Mouse (Mus musculus) urinary bladder, adult 2 months (tissue): Measurements from ENCODE around the gene Asxl1. TPM values are rescaled to one million over a fixed set of nuclear protein-coding genes. Genes with fewer than 3 reads are reported as not detected.
A peak's percentile ranks its signal among the peaks of the same experiment; 100 is the strongest.

Experiments
- DNase-seq: peaks from one replicate; pipeline ENCODE4 v3.0.0; 2022; ENCODE audit warnings: low spot score
- polyA plus RNA-seq: library from polyadenylated mRNA; depleted of rRNA; stranded (reverse); fragments of >200 nt; gene quantifications from 2 replicates; pipeline ENCODE4 v1.2.3, GENCODE M21; 2012; rRNA removed

Gene Asxl1
- 14.5 and 19.3 TPM in 2 replicates for polyA plus RNA-seq

DNA sequence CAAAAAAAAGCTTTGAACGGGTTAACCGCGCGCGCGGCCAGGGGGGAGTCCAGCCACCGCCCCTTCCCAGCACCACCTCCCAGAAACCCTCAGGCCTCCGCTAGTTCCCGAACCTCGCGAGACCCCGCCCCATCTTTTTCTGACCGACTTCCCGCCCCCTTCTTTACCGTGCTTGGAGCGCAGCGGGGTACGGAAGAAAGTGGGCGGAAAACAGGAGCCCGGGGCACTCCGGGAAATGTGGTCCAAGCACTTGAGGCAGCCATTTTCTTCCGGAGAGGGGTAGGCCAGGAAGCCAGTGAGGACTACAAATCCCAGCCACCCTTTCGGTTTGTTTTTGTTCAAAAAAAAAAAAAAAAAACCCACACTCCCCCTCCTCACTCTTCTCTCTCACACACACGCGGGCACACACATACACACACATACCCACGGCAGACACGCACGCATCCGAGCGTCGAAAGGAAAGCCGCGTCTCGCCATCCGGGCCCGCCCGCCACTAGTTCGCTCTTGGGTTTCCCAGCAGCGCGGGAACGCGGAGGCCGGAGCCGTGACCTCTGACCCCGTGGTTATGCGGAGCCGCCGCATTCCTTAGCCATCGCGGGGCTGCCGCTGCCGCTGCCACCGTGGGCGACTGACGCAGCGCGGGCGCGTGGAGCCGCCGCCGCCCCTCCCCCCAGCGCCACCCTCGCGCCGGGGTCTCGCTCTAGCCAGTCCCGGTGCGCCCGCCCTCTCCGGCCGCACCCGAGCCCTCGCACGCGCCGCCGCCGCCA, at the start of gene Asxl1:
Gene Asxl1 (plus strand): TSS at position 376 of the 767 bp plus-strand sequence.
- DNase-seq, result peak; percentile 82

DNA sequence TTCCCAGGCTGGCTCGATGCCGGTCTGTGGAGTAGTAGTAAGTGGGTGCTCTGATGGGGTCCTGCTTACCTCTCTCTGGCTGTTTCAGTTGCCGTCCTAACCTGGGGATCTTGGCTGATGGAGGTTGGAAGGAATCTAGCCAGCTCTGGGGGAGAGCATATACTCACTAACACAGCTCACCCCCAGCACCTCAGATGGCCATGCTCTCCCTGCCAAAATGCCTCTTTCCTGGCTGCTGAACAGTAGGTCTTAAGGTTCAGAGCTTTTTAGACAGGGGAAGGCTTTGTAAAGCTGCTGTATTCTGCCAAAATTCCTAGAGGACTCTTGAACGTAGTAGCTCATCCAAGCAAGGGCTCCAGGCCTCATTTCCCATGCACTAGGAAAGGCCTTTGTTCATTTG, 47.9 kb upstream of the Asxl1 start:
- no peak for DNase-seq

DNA sequence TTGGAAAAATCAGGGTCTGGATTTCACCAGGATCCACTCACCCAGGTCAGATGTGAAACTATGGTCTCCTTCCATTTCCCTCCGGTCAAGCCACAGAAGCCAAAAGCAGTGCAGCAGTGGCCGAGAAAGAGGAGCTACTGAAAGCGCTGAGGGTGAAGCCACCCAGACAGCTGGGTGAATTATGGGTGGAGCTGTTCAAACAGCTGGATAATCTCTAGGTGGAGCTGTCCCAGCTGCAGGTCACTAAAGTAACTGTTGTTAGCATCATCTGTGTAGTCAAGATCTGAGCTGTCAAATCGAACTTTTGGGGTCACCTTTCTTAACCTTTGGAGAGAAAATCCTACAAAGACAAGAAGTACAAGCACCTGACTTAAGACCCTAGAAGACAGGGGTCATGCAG, 47.2 kb upstream of the Asxl1 start:
- no peak for DNase-seq

DNA sequence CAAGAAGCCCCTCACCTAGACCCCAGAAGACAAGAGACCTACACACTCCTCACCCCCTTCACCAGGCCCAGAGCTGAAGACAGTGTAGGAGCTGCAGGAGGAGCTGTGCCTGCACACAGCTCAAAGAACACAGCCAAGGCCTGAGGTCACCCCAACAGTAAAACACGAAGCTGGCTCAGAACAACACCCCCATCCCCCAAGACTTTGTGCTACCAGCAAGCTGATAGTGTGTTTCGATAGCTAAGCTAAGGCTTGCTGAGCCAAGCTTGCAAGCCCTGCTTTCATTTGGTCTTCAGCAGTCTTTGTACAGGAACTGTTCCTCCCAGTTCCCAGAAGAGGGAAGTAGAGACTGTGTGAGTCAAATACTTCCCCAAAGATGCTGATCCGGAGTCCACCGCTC, 46.8 kb upstream of the Asxl1 start:
- DNase-seq, result no peak

DNA sequence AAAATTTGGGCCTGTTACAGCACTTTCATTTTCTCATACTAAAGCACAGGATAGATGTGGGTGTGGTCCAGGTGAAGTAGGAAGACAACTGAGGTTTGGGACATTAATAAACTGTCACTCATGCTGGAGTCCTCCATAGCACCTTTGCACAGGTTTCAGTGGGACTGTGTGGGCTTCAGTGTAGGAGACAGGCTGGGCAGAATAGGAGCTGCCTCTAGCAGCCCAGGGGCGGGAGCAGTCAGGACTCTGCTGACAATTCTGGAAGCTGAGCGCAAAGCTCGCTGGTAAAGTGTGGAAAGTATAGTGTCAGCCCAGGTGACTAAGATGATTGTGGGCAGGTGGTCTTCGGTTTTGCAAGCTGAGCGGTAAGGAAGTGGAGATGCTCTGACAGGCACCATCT, 44.5 kb upstream of the Asxl1 start:
- no peak for DNase-seq

DNA sequence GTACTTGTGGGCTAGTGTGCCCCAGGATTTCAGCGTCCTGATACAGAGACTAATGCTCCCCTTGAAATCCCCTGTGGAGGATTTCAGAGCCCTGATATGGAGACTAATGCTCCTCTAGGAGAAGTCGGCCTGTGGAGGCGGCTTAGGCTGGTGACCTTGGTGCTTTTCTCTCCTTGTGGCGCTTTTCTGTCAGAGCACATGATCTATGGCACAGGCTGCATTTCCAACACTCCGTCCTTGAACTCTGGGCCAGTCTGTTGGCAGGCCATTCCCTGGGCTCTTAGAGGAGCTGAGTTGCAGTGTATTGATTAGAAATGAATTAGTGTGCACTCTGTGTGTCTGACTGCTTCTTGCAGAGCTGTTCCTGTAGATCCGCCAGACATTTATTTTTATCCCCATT, 40.4 kb upstream of the Asxl1 start:
- no peak for DNase-seq

DNA sequence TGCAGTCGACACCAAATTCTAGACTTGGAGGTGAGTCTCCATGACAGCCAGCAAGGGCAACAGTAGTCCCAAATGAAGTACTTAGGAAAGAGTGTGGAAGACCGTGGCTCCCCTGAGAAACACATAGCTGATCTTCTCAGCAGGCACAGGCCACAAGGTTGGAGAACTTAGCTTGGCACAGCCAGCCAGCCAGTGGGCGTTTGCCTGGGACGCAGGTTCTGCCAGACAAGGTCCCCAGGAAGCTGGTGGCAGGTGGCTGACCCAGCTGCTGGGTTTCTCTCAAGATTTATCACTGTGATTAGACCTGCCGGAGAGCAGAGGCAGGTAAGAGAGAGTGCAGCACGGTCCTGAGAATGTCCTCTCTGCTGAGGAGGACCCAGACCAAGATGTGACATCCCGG, 37.0 kb upstream of the Asxl1 start:
- DNase-seq, result no peak

DNA sequence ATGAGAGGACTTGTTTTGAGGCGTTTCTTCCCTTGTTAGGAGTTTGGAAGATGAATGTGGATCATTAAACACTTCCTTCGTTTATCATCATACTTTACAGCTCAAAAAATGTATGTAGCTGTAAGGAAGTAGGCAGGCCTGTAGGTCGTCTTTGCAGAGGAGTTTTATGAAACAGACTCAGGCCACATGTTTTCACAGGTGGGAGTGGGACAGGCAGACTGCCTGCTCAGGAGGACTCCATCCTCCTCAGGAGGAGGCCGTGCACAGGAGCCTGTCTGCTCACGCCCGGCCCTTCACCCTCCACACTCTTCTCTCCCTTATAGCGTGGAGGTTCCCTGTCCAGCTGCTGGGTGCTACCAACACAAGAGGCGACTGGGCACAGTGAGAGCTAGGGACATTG, 36.5 kb upstream of the Asxl1 start:
- DNase-seq, result no peak

DNA sequence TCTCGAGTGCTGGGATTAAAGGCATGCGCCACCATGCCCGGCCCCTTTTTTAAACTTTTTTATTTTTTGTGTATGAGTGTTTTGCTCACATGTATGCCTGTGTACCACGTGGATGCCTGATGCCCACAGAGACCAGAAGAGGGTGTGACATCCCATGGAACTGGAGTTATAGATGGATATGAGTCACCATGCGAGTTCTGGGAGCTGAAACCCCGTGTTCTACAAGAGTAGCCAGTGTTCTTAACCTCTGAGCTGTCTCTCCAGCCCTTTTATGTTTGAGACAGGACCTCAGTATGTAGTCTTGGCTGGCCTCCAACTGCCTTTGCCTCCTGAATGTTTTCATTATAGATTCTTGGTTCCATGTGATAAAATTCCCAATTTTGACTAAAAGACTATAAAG, 35.4 kb upstream of the Asxl1 start:
- no peak for DNase-seq

DNA sequence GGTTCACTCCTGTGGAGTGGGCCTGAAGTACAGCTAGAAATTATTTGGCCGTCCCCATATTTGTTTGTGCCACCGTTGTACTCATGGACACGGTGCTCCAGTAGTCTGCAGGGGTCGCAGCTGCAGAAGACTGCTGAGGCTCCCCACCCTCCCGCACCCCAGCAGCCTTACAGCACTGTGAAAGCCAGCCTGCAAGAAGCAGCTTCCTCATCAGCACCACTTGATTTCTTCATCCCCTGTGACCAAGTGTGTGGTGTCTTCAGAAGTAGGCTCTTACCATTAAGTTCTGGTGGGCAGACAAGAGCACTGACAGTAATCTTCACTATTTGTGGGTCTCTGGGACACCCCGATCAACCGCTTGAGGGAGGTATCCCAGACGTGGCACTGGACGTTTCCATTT, 32.7 kb upstream of the Asxl1 start:
- DNase-seq, result no peak

DNA sequence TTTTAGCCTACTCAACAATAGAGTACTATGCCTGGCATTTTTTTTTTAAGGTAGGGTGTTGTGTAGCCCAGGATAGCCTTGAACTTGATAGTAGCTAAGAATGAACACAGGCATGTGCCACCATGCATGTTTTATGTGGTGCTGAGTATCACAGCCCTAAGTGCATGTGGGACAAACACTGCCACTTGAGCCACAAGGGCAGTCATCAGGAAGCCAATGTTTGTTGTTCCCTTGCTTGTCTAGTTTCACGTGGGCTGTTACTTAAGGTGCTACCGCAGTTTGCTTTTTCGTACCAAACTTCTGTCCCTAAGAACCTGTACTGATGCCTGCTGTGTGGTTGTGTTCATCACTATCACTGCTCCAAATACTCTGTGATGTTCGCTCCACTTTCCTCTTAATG, 27.2 kb upstream of the Asxl1 start:
- no peak for DNase-seq

DNA sequence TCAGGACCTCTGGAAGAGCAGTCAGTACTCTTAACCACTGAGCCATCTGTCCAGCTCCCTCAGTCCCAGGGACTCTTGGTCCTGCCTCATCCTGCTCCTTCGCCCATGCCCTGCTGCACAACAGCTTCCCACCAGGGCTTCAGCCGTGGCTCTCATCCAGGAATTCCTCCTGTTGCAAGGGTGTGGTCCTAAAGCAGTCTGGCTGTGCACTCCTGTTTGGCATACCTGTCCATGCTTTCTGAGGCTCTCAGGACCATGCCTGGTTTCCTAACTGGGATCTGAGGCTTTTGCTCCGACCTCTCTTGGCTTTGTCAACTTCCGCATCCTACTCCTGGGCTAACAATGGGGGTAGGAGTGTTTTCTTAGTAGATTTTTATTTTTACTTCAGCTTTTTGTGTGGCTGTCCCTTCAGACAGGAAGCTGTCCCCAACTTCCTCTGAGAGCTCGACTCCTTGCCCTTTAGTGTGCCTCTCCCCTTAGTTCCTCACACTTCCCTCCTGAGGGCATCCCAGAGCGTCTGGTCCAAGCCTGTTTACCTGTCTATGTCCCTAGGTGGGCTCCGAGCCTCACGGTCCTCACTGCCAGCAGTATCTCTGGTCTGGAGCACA, 26.5 kb upstream of the Asxl1 start:
- DNase-seq, result no peak

DNA sequence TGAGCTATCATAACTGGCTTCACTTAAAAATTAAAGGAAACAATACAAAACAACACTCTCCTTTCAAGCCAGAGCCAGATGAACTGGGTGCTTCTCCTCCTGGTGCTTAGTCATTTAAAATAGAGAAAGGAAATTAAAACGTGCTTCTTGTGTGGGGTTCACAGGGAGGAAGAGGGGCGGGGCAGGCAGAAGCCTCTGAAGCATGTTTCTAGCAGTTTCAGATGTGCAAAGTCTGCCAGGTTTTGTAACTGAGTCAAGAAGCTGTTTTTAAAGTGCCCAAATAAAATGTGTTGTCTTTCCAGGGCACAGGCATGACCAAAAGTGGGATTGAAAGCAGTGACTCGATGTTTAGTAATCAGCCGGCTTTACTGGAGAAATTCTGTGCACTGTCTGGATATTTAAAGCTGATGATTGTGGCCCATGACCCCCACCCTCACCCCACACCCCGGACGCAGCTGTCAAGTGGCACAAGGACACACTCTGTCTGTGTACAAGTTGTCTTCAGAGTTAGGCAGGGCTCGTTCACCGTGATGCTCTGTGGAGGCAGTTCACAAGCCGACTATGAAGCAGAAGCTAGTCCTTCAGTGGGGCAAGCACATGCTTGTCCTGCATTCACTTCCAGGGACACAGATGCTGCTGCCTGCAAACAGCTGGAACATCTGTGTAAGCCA, 19.8 kb upstream of the Asxl1 start:
- no peak for DNase-seq

DNA sequence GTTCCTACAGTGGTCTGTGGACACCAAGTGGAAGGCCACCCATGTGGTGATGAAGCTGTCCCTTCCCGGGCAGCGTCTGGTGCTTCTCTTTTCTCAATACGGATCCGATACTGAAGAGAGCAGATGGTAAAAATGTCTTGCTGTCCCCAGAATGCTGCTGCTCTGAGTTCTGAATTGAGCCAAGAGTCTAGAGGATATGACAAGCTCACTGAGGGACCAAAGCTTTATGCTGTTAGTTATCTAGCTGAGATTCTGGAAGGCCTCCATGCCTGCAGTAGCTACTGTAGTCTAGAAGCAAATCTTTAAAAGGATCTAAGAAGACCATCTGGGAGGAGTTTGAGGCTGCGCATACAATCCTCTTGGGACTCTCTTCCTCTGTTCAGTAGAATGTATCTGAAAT, 13.4 kb upstream of the Asxl1 start:
- DNase-seq, result no peak

DNA sequence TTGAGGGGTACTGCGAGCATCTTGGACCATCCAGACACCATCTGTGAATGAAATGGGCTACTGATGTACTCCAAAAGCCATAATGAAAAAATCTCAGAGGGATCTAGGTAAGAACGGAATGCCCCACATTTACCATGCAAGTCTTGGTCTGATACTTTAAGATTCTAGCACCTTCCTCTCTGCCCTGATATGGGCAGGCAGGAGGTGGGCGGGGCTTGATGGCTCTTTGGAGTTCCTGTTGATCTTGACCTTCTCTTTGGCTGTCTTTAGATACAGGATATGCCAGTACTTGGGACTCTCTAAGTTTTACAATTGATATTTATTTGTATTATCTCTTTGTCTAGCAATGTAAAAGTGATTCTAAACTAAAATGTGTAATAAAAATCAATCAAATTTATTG, 12.6 kb upstream of the Asxl1 start:
- DNase-seq, result no peak

DNA sequence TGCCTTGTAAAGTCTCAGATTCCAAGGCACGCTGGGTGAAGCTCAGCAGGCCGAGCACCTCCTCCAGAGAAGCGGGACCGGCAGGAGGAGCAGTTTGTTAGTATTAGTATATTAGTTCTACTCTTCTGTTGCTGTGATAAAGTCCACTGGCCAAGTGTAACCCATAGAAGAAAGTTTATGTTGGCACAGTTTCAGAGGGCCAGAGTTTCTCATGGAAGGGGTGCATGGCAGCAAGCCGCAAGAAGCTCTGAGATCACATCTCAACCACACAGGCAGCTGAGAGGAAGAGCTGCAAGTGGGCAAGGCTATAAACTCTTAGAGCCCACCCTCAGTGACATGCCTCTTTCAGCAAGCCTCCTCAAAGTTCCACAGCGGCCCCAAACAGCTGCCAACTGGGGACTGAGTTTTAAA, 11.8 kb upstream of the Asxl1 start:
- no peak for DNase-seq

DNA sequence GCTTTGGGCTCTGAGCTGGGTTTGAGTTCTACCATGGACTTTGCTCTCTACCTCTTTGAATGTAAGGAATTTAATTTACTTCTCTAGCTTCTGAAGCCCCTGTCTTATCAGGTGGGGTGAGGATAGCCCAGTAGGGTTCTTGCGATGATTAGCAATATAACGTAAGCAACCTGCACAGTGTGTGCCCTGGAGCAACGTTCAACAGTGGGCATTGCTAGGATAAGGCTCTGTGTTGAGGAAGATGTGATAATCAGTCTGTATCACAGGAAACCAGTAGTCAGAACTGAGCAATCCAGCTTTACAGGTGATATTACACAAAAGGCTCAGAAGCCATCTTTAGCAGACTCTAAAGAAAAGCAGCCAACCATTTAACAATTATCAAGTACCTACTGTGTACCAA, 11.3 kb upstream of the Asxl1 start:
- DNase-seq, result no peak

DNA sequence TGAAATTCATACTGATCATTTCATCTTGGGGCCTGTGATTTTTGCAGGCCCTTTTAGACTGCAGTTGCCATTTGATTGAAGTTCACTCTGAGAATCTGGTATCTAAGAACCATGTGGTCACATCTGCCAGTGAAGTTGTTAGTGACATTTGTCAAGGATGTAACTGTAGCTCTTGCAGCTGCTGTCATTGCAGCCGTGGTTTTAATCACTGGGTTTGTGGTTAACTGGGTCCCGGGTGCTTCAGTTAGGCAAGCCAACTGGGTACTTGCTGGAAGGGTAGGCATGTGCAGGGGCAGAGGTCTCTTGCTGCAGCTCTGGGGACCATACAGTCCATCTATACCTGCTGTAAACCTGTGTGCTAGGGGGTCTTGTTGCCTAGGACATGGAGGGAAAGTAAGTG, 9.5 kb upstream of the Asxl1 start:
- no peak for DNase-seq

DNA sequence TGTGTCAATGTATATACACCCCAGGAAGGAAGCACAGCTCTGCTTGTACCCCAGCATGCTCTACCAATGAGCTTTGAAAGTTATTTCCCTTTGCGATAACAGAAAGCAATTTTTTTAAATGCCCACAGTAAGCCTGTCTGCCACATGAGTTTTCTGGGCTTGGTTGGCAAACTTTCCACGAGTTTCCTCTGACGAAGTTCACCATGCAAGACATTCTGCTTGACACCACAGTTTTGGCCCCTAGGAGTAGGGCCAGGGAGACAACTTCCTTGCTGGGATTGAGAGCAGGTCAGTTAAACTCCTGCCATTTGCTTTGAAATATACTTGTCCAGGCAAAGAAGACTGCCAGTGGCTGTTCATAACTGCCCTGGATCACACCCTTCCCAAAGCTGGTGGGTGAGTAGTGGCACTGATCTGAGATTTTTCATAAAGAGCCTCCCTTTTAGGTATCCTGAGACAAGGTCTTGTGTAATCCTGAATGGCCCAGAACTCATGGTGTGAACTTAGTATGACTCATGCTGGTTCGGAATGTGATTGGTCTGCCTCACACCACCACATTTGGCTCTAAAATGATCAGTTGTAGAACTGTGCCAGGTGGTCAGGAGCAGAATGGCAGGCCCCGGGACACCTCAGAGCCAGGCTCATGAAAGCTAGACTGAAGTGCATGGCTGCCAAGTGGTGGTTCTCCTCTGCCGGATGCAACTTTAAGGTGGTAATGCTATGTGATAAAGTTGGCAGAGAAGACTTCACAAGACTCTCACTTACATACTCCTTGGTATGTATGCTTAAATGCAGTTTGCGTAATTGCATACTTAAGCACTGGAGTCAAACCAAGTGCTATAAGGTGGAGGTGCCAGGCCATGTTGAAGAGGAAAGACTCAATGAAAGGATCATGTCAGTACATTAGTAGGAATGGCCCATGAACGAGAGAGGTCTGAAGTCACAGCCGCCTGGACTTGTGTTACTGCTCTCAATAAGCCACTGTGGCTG, 7.0 kb upstream of the Asxl1 start:
- no peak for DNase-seq

DNA sequence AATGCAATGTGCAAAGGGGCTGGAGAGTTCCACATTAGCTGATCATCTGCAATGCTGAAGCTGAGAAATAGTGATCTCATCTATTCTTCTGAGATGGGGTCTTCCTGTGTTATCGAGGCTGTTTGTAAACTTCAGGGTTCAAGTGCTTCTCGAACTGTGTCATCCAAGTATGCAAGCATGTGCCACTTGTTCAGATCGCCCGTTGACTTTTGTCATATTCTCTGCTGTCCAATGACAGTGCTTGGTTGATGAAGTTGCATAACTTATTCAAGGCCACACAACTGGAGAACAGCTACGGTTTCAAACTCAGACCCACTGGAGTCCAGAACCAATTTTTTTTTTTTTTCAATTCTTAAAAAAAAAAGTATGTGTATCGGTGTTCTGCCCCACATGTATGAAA, 3.5 kb upstream of the Asxl1 start:
- DNase-seq, result no peak

DNA sequence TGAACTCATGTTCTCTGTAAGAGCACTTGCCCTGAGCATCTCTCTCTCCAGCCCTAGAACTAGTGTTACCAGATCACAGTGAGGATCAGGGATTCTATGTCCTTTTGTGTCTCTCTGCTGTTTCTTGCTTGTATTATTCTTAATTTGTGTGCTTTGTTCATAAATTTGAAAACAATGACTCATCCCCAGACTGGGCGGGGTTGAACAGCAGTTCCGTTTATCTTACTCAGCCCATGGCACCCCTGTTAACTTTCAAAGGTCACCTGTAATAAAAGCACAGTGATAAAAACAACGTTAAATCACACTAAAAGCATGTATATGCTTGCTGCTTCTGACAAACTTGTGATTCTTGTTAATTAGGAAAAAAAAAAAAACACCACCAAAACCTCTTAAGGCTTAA, 3.0 kb upstream of the Asxl1 start:
- DNase-seq, result no peak

DNA sequence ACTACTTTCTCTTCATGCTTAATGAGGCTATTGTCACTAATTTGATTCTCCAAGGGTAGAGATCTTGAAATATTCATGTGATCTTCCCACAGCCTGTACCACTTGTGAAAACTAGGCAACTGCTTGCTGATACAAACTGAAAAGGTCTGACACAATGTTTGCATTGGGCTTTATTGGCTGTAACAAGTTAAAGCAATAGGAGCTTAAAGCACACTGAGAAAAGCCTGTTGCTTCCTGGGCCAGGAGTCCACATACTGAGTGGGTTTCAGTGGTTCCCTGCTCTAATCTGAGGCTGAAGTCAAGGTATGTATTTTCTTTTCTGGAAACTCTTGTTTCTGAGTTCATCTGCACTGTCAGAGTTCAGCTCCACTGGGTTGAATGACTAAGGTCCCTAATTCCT, 2.4 kb upstream of the Asxl1 start:
- DNase-seq, result no peak
